Mouse (Mus musculus) ES-Bruce4 (cell line): ENCODE measurements around the gene Hoxd10. TPM values are rescaled to one million over a fixed set of nuclear protein-coding genes. Genes with fewer than 3 reads are reported as not detected.

ENCODE experiments used
- H3K27ac ChIP-seq: 2 replicates; pipeline ENCODE4 v1.5.1; 2012; ENCODE audit warnings: low read length, inconsistent platforms; ENCODE audit not compliant: insufficient read depth
- H3K27me3 ChIP-seq: 2 replicates; pipeline ENCODE4 v1.6.1; 2012; ENCODE audit warnings: mild to moderate bottlenecking, low read length, inconsistent platforms; ENCODE audit not compliant: control insufficient read depth, poor library complexity, insufficient read depth, severe bottlenecking
- H3K36me3 ChIP-seq: 2 replicates; pipeline ENCODE4 v1.6.1; 2012; ENCODE audit warnings: inconsistent platforms, mild to moderate bottlenecking, low read length, moderate library complexity; ENCODE audit not compliant: control insufficient read depth, poor library complexity, insufficient read depth, severe bottlenecking
- H3K4me1 ChIP-seq: one replicate; pipeline ENCODE4 v1.8.1; 2011; ENCODE audit warnings: low read length; ENCODE audit not compliant: control insufficient read depth, insufficient read depth
- H3K4me3 ChIP-seq: 2 replicates; pipeline ENCODE4 v1.5.1; 2011; ENCODE audit warnings: low read depth, mild to moderate bottlenecking, low read length
- H3K9ac ChIP-seq: 2 replicates; pipeline ENCODE4 v1.6.1; 2012; ENCODE audit warnings: low read depth, mild to moderate bottlenecking, inconsistent platforms; ENCODE audit not compliant: poor library complexity, severe bottlenecking
- H3K9me3 ChIP-seq: replicated peaks from 2 replicates; pipeline ENCODE4 v1.6.1; 2012; ENCODE audit warnings: mild to moderate bottlenecking, low read length, inconsistent platforms; ENCODE audit not compliant: control insufficient read depth, poor library complexity, insufficient read depth, severe bottlenecking
- CTCF ChIP-seq: IDR thresholded peaks from one replicate; pipeline ENCODE4 v1.8.1; 2011; ENCODE audit warnings: low read depth, low read length
- EP300 ChIP-seq: IDR thresholded peaks from 2 replicates; pipeline ENCODE4 v1.6.1; 2011; ENCODE audit warnings: low read depth, low read length; ENCODE audit not compliant: insufficient read depth
- POLR2A ChIP-seq: IDR thresholded peaks from one replicate; pipeline ENCODE4 v1.8.1; 2011; ENCODE audit warnings: low read length; ENCODE audit not compliant: insufficient read depth
- polyA plus RNA-seq: library from polyadenylated mRNA; stranded (reverse); fragments of >200 nt; gene quantifications from 2 replicates; pipeline ENCODE4 v1.2.4, GENCODE M21; 2011; ENCODE audit warnings: low read depth; ENCODE audit not compliant: missing spikeins, insufficient read depth, insufficient read length

The Hoxd10 gene
- polyA plus RNA-seq, 1 experiment = not detected

DNA sequence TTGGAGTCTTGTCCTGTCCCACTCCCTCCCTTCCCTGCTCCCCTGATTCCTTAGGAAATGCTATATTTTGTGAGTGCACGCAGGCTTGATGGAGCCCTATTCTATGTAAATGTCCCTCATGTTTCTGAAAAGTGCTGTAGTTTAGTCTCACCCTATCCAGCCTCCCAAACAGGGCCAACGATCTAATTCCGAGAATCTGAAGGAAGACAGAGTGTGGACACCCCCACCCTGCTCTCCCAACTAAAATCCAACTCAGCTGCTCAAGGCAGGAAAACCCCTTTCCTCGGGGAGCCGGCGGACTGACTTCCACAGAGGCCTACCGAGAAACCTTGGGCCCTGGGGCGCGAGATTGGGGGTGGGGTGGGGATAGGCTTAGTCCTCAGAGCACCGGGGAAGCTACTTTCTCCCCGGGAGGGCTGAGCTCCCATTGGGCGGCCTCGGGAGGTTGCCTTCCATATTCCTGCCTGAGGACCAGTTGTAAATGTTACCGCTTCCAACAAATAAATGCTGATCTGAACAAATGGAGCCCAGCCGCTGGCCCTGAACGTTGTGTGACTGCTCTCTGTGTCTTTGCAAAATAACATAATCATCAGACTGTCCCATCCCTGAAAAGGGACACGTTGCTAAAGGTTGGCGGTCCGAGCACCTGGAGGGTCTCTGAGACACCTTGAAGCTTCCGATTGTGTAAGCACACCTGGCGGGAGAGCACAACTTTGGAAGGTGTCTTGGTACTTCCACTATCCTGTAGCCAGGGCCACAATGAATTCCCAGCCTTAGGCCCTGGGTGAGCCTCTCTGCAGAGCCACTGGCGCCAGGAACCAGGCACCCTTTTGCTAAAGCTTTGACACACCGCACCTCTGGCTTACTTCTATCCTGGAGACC, 8.2 kb downstream of the Hoxd10 start:
- no peaks in the 10 kb centered on the region for H3K9me3 ChIP-seq
- no peaks in the 10 kb centered on the region for H3K4me1 ChIP-seq
- TF ChIP-seq POLR2A (no peak), CTCF (no peak), EP300 (no peak)
- peaks cover 64% of the 10 kb centered on the region for H3K27me3 ChIP-seq
- no peak overlapping the region for H3K4me3 ChIP-seq
- H3K9ac ChIP-seq = no peak overlapping the region
- H3K27ac ChIP-seq = no peak overlapping the region
- H3K36me3 ChIP-seq = no peaks in the 10 kb centered on the region

DNA sequence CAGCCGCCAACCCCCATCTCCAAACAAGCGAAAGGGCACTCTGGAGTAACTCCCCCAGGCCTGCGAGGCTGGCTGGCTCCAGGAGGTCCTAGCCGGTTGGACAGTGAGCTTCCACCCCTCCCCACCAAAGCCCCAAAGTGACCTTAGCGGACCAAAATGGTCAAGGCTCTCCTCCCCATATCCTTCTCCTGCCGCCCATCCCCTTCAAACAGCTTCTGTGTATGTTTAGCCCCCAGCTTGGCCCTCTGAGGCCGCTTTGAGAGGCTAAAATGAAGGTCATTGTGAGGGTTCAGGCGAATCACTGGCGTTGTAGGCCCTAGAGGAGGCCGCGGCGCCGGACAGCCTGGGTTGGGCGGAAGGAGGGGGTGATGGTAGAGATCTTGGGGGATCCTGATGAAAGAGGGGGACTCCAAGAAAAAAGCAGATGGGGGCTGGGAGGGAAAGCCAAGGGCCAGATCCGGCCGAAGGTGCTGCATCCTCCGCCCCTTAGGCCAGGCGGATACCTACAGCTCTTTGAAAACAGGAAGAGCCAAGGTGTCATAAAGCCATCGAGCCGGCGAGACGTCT, 8.9 kb downstream of the Hoxd10 start:
- Histone ChIP-seq H3K36me3 (no peaks in the 10 kb centered on the region), H3K27me3 (peaks cover 64% of the 10 kb centered on the region), H3K27ac (no peak overlapping the region), H3K4me3 (no peak overlapping the region), H3K4me1 (no peaks in the 10 kb centered on the region), H3K9ac (no peak overlapping the region), H3K9me3 (no peaks in the 10 kb centered on the region)
- TF ChIP-seq POLR2A (no peak), CTCF (no peak), EP300 (no peak)

DNA sequence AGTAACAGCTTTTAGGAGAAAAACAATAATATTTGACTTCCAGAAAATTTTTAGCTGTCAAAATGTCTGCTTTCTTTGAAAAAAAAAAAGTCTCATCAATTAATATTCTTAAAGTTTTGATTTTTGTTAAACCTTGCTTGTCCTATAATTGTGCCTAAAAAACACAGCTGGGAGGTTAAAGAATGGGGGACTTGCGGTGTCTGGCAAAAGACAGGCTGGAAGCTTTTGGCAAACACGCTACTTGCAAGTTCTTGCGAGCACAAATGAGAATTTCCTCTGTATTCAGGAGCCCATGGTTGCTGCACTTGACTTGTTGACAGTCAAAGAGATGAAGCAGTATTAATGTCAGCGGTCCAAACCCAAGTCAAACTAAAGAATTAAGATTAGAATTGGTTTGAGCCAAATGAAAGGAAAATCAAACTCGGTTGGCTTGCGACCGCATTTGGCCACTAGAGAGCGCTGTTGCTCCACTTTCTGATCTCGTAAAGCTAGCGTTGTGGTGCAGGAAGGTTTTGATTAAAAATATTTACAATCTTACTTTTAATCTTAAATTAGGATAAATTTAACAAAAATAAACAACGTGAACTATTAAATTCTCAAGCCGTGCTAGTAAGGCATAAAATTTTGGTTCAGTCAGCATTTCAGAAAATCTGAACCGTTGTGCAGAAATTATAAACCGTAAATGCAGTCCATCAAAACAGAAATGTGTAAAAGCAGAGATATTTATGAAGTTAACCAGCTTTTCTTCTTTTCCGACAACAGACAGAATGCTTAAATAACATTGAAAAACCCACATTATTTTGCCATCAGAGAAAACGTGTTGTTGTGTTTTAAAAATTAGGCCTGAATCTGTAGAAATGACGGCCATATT, 10.5 kb downstream of the Hoxd10 start:
- H3K27ac ChIP-seq = no peak overlapping the region
- H3K4me3 ChIP-seq = no peak overlapping the region
- no peaks in the 10 kb centered on the region for H3K4me1 ChIP-seq
- TF ChIP-seq EP300 = no peak
- peak; percentile 80 for TF ChIP-seq CTCF
- TF ChIP-seq POLR2A = no peak
- no peaks in the 10 kb centered on the region for H3K9me3 ChIP-seq
- H3K27me3 ChIP-seq = peaks cover 65% of the 10 kb centered on the region
- H3K36me3 ChIP-seq = no peaks in the 10 kb centered on the region
- no peak overlapping the region for H3K9ac ChIP-seq

DNA sequence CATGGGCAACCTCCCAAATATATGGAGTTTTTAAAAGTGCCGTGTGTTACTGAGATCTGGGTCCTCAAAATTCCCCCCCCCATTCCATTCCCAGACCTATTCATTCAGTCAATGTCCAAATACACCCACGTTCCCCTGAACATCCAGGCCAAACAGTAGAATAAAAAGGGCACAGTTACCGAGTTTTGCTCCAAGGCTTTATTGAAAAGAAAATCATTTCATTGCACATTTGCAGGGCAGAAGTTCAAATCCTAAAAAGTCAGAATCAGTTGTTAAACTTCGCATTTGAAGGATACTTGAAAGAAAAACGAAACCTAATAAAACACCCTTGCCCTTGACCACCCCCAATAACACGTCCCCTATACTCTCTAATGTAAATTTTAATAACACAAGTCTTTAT, 11.1 kb downstream of the Hoxd10 start:
- no peak overlapping the region for H3K9ac ChIP-seq
- H3K27me3 ChIP-seq = peaks cover 63% of the 10 kb centered on the region
- H3K9me3 ChIP-seq = no peaks in the 10 kb centered on the region
- H3K4me3 ChIP-seq = no peak overlapping the region
- H3K4me1 ChIP-seq = no peaks in the 10 kb centered on the region
- no peak overlapping the region for H3K27ac ChIP-seq
- no peak for TF ChIP-seq POLR2A
- H3K36me3 ChIP-seq = no peaks in the 10 kb centered on the region

DNA sequence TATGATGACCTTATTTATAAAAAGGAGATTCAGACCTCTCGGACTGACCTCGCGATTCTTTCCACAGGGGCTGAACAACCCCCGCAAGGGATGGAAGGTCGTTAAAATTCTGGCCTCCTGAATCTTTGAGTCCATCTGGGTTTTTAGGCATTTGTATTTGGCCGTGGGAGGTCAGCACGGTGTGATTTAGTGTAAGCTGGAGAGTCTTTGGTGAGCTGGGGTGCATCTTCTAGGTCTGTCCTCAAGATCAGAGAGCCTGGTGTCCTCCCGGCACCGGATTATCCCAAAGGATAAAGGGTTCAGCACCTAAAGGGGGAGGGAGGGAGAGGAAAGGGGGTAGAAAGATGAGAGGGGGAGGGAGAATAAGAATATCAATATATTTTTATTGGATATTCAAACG, 11.6 kb downstream of the Hoxd10 start:
- Histone ChIP-seq H3K27ac (no peak overlapping the region), H3K9me3 (no peaks in the 10 kb centered on the region), H3K36me3 (no peaks in the 10 kb centered on the region), H3K9ac (no peak overlapping the region), H3K4me3 (no peak overlapping the region), H3K27me3 (peaks cover 60% of the 10 kb centered on the region), H3K4me1 (no peaks in the 10 kb centered on the region)
- no peak for TF ChIP-seq CTCF
- TF ChIP-seq EP300 = no peak
